Mouse (Mus musculus) left cerebral cortex, postnatal 4 days (tissue): Measurements from ENCODE around the gene Dhps. TPM values are rescaled to one million over a fixed set of nuclear protein-coding genes. Genes with fewer than 3 reads are reported as not detected.
A peak's percentile ranks its signal among the peaks of the same experiment; 100 is the strongest.
"Not testable (repeated sequence)": the region's sequence is repeated elsewhere in the genome, so short reads cannot be mapped to it uniquely, and the experiment has no call there.

Experiments used
- DNase-seq: peaks from one replicate; pipeline ENCODE4 v3.0.0-alpha.2; 2022
- intact Hi-C: fragments of 180-260 bp; cut with DNase I; formaldehyde crosslinking; loops from one replicate; pipeline ENCODE4 v1.15.1; 2025
- microRNA-seq: library from miRNA; unstranded; fragments of <30 nt; microRNA quantifications from one replicate; pipeline ENCODE4 v1.2.0, GENCODE M21; 2022
- total RNA-seq, 2 experiments: library from RNA; stranded (reverse); gene quantifications; 2 replicates each; pipeline ENCODE4 v1.2.3; 2021

Gene Dhps
- total RNA-seq, 2 experiments from 2014 or later: 79.9 to 82.3 TPM

GRCm38 (mm10) chr8:85090856-85091255 is 19.3 kb downstream of the Dhps start:
- no peak for DNase-seq
- intact Hi-C loops: no loop called here

DNA sequence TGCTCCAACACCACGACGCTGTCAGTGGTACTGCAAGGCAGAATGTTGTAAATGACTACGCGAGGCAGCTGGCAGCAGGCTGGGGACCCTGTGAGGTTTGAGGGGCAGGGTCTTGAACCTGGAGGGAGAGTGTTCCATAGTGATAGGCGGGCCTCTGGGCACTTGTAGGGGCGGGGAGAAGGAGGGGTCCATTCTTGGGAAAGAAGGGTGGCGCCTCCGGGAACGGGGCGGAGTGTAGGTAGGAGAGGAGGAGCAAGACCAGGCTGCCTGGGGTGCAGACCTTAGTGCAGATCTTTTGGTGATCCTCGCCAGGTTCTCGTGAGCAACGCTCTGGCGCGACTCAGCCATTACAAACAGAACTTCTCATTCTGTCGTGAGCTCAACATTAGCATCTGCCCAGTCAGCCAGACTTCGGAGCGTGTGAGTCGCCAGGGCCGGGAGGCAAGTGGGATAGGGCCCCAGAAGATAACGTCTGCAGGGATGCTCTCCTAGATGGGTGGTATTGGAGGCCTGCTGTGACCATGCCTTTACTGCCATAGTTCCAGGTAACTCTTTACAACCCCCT is 20.1 kb downstream of the Dhps start:
- DNase-seq: no peak
- intact Hi-C loops: loop anchor here (2.0 kb wide), 1 partner anchor 67 kb away; no protein-coding TSS in a partner anchor

DNA sequence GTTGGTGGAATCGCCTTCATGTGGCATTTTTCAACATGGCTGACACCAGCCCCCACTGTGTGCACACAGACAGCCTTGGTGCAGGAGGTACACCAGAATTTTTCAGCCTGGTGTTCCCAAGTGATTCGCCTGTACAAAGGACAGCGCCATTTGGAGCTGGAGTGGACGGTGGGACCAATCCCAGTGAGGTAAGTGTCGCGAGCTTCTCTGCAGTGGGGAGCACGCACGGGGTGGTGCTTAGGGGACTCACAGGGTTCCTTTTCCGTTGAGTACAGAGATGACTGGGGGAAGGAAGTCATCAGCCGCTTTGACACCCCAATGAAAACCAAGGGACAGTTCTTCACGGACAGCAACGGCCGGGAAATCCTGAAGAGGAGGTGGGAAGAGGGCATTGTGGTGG is 23.5 kb downstream of the Dhps start:
- intact Hi-C loops: no loop called here

GRCm38 (mm10) chr8:85095566-85095965 is 24.0 kb downstream of the Dhps start:
- intact Hi-C loops: no loop called here
- DNase-seq: no peak

More for the DNA sequence above, 23.5 kb downstream of the Dhps start:
- no peak for DNase-seq

DNA sequence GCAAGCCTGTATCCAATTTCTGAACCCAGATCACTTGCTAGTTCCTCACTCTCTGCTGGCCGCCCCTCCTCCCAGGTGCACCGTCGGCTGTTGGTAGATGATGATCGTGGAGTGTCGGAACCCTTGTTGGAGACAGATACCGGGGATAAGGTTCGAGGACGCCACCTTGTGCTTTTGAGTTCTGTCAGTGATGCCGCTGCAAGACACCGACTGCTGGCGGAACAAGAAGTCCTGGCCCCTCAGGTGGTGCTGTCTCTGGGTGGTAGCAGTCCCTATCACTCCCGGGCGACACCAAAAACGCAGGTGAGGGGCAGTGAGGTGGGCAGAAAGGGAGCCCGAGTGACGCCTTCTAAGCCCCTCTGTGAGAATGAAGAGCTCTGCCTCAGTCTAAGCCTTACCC is 24.6 kb downstream of the Dhps start:
- DNase-seq: no peak
- intact Hi-C loops: no loop called here

GRCm38 (mm10) chr8:85096850-85097249 is 25.3 kb downstream of the Dhps start:
- DNase-seq: no peak
- intact Hi-C loops: no loop called here

GRCm38 (mm10) chr8:85100076-85100665 is 28.6 kb downstream of the Dhps start:
- DNase-seq: no peak
- intact Hi-C loops: no loop called here

GRCm38 (mm10) chr8:85113241-85113640 is 41.7 kb downstream of the Dhps start:
- DNase-seq: no peak
- intact Hi-C loops: loop anchor here (10.0 kb wide), 1 partner anchor 112 kb away; the partner anchor contains the start of gene Olfr371

- no peak for DNase-seq
- intact Hi-C loops: loop anchor here (10.0 kb wide), 1 partner anchor 109 kb away; the partner anchor contains the start of gene Olfr371
Observed at GRCm38 (mm10) chr8:85115501-85115900, 43.9 kb downstream of the Dhps start.

DNA sequence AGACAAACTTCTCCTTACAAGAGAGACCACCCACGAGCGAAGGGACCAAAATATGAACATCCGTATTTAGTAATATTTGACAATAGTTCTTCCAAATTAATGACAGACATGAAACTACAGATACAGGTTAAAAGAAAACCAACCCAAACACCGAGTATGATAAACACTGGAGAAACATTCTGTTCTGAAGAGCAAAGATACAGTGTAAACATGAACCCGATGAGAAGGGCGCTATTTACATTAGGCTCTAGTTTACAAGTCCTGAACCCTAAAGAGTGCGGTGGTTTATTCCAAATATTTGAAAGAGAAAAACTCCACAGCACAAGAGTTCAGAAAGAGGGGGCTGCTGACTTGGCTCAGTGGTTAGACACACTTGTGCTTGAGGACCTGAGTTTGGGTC is 45.4 kb downstream of the Dhps start:
- intact Hi-C loops: loop anchor here (10.0 kb wide), 1 partner anchor 108 kb away; the partner anchor contains the start of gene Olfr371
- no peak for DNase-seq

DNA sequence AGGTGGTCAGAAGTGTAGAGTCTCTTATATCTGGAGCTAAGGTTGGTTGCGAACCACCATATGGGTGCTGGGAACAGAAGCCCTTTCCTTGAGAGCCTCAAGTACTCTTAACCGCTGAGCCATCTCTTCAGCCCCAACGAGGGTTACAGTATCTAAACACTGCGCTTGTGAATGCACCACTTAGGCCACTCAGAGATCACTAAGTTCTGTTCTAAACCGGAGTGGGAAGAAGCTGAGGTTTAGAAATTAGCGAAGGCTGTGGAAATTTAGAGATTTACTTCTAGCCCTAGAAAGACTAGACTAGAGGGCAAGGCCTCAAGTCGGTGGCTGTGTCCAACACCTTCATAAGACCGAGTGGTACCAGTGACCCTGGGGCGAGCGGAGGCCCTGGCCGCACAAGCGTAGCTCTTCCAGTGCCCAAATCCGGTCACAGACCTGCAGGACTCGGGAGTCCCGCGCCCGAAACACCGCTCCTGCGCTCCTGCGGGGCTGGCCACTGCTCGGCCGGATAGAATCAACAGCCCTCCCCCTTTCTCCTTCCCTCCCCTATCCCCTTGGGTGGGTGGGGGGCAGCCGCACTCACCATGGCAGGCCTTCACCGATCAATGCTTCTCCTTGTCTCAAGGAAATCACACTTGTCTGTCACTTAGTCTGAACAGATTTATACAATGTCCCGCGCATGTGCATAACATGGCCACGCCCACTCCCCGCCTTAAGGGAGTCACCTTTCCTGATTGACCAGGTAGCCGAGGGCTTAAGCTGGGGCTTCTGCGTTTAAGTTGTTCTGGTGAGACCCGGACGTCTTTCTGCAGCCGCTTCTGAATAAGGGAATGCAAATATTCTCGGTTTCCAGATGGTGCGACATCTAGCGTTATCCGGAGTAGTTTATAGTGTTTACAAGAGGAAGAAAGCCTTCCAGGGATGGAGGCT is 47.8 kb downstream of the Dhps start:
- intact Hi-C loops: loop anchor here (10.0 kb wide), 1 partner anchor 105 kb away; the partner anchor contains the start of gene Olfr371

GRCm38 (mm10) chr8:85120251-85120650 is 48.7 kb downstream of the Dhps start:
- DNase-seq, intact Hi-C loops: not testable (repeated sequence)

More for the DNA sequence above, 47.8 kb downstream of the Dhps start:
- DNase-seq: peak; percentile 80

DNA sequence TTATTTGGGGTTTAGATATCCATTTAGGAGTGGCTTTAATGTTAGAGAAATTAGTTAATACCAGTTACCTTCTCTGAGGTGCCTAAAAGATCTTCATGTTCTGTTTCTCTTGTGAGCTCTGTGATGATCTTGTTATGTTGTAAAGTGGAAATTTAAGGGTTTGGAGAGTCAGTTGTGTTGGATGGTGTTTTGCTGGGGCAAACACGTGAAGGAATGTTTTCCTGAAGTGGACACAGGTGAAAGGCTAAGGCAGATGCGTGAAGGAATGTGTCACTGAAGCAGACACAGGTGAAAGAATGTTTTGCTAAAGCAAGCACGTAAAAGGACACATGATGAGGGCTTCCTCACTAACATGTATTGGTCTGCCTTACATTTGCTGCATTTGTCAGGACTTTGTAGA is 51.4 kb downstream of the Dhps start, which contains the start of gene Zfp791:
Gene Zfp791 (minus strand): TSS at position 101 of the 400 bp plus-strand sequence.
- intact Hi-C loops: no loop called here

DNA sequence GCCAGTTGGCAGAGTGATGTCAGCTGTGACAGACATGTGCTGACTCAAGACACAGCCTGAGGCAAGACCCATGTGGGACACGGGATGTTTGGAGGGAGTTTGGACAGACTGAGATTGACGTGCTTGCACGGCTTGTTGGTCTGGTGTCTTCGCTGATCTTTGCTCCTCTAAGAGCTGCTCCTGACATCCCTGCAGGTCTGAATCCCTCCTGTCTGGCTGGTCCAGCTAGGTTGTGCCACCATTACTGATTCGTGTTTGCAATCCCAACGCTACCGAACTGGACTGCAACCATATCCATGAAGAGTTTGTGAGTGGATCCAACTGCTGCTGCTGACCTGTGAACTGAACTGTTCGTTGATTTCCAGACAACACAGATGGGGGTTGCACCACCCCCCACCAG is 52.1 kb downstream of the Dhps start:
- DNase-seq: no peak
- intact Hi-C loops: no loop called here

More for the DNA sequence above, 51.4 kb downstream of the Dhps start, which contains the start of gene Zfp791:
- no peak for DNase-seq

Small RNA genes within 50 kb of the gene (microRNA-seq; reads per million reads assigned to microRNA genes)
- gene Gm23388 (not detected), gene Mir7070 (20.5 reads per million, percentile 36 among the genes with 10 or more reads in this experiment)

Other genes starting within 250 kb of the Dhps start
- 1 to 10 TPM; 4.9 to 5.5 TPM for gene Dand5, start 248.9 kb upstream of the Dhps start, total RNA-seq
- 10 to 100 TPM; 18.4 to 18.9 TPM for gene Gadd45gip1, start 240.2 kb upstream of the Dhps start, total RNA-seq
- gene Rad23a, start 231.1 kb upstream of the Dhps start, total RNA-seq: 10 to 100 TPM; 44.1 to 49.7 TPM
- 100 to 1,000 TPM; 528 to 548 TPM for gene Calr, start 224.8 kb upstream of the Dhps start, total RNA-seq
- 10 to 100 TPM; 86.2 to 90.4 TPM for gene Farsa, start 214.8 kb upstream of the Dhps start, total RNA-seq
- gene Syce2, start 199.6 kb upstream of the Dhps start, total RNA-seq: 10 to 100 TPM; 42.0 to 42.4 TPM
- gene Gcdh, start 177.8 kb upstream of the Dhps start, total RNA-seq: 10 to 100 TPM; 30.8 to 32.7 TPM
- gene Klf1, start 169.8 kb upstream of the Dhps start, total RNA-seq: under 1 TPM in 1 of 2 experiments, not detected in 1; 0.24 TPM
- 1 to 10 TPM; 2.8 to 4.1 TPM for gene Dnase2a, start 163.2 kb upstream of the Dhps start, total RNA-seq
- 100 to 1,000 TPM; 195 to 210 TPM for gene Mast1, start 134.4 kb upstream of the Dhps start, total RNA-seq
- gene Rtbdn, start 124.8 kb upstream of the Dhps start, total RNA-seq: 1 to 10 TPM; 6.7 to 8.3 TPM
- not detected for gene Gm49661, start 102.3 kb upstream of the Dhps start, total RNA-seq
- 100 to 1,000 TPM; 665 to 681 TPM for gene Prdx2, start 102.2 kb upstream of the Dhps start, total RNA-seq
- 10 to 100 TPM; 41.1 to 42.1 TPM for gene Rnaseh2a, start 102.0 kb upstream of the Dhps start, total RNA-seq
- gene Junb, start 93.0 kb upstream of the Dhps start, total RNA-seq: 10 to 100 TPM; 12.5 to 13.5 TPM
- gene Hook2, start 81.2 kb upstream of the Dhps start, total RNA-seq: 10 to 100 TPM; 28.3 to 32.5 TPM
- gene Best2, start 57.2 kb upstream of the Dhps start, total RNA-seq: not detected
- gene Asna1, start 46.5 kb upstream of the Dhps start, total RNA-seq: 100 to 1,000 TPM; 106 to 107 TPM
- gene Trir, start 44.9 kb upstream of the Dhps start, total RNA-seq: 100 to 1,000 TPM; 158 to 163 TPM
- gene Tnpo2, start 34.8 kb upstream of the Dhps start, total RNA-seq: 100 to 1,000 TPM; 163 to 179 TPM
- 10 to 100 TPM; 79.0 to 80.0 TPM for gene Fbxw9, start 11.7 kb upstream of the Dhps start, total RNA-seq
- gene Gm5741, start 3.8 kb upstream of the Dhps start, total RNA-seq: not detected
- 10 to 100 TPM; 60.9 to 61.2 TPM for gene Wdr83os, start 9.0 kb downstream of the Dhps start, total RNA-seq
- 10 to 100 TPM; 21.4 to 21.7 TPM for gene Wdr83, start 9.5 kb downstream of the Dhps start, total RNA-seq
- 10 to 100 TPM; 25.2 to 26.5 TPM for gene Man2b1, start 11.5 kb downstream of the Dhps start, total RNA-seq
- gene Zfp791, start 51.3 kb downstream of the Dhps start, total RNA-seq: 1 to 10 TPM; 6.5 to 6.8 TPM
- not detected for gene Cks1brt, start 80.2 kb downstream of the Dhps start, total RNA-seq
- not detected for gene Olfr371, start 154.2 kb downstream of the Dhps start, total RNA-seq
- gene Orc6, start 227.9 kb downstream of the Dhps start, total RNA-seq: 10 to 100 TPM; 45.3 to 45.9 TPM
- 100 to 1,000 TPM; 144 to 149 TPM for gene Vps35, start 228.0 kb downstream of the Dhps start, total RNA-seq